Mouse (Mus musculus) limb, embryonic 12.5 days (tissue): Measurements from ENCODE around the gene Bcas3. TPM values are rescaled to one million over a fixed set of nuclear protein-coding genes. Genes with fewer than 3 reads are reported as not detected.

Experiments used
- ATAC-seq: fragments of 200-750 bp; cut with Nextera tagmentation; 2 replicates; pipeline ENCODE4 v1.8.0; 2017; ENCODE audit warnings: low read depth, moderate TSS enrichment; ENCODE audit not compliant: insufficient number of reproducible peaks, insufficient read depth, low FRiP score, low TSS enrichment
- H3K27ac ChIP-seq: fragments of 300-500 bp; sonication (generic); 2 replicates; pipeline ENCODE4 v1.5.1; 2016; ENCODE audit warnings: mild to moderate bottlenecking, moderate library complexity
- H3K27me3 ChIP-seq: fragments of 300-500 bp; sonication (generic); 2 replicates; pipeline ENCODE4 v1.6.1; 2016; ENCODE audit warnings: mild to moderate bottlenecking, moderate library complexity
- H3K36me3 ChIP-seq: fragments of 300-500 bp; sonication (generic); 2 replicates; pipeline ENCODE4 v1.6.1; 2016; ENCODE audit warnings: mild to moderate bottlenecking, moderate library complexity
- H3K4me1 ChIP-seq: fragments of 300-500 bp; sonication (generic); replicated peaks from 2 replicates; pipeline ENCODE4 v1.6.1; 2016
- H3K4me2 ChIP-seq: fragments of 300-500 bp; sonication (generic); 2 replicates; pipeline ENCODE4 v1.6.1; 2016; ENCODE audit warnings: mild to moderate bottlenecking, moderate library complexity
- H3K4me3 ChIP-seq: fragments of 300-500 bp; sonication (generic); replicated peaks from 2 replicates; pipeline ENCODE4 v1.5.1; 2016; ENCODE audit warnings: mild to moderate bottlenecking
- H3K9ac ChIP-seq: fragments of 300-500 bp; sonication (generic); replicated peaks from 2 replicates; pipeline ENCODE4 v1.6.1; 2016; ENCODE audit warnings: mild to moderate bottlenecking, moderate library complexity
- H3K9me3 ChIP-seq: fragments of 300-500 bp; sonication (generic); 2 replicates; pipeline ENCODE4 v1.6.1; 2016; ENCODE audit warnings: mild to moderate bottlenecking, moderate library complexity
- WGBS: fragments of 180-500 bp; shearing (Covaris S2); methylation state at CpG from one replicate; pipeline ENCODE4 v1.1.7; 2016; 5-methylcytosine and 5-hydroxymethylcytosine counted together
- polyA plus RNA-seq: library from polyadenylated mRNA; unstranded; fragments of >200 nt; fragmentation: Nextera tagmentation; extraction: Ambion mirVana; gene quantifications from 2 replicates; pipeline ENCODE4 v1.2.1, GENCODE M21; 2016

Bcas3 gene
- polyA plus RNA-seq, 1 experiment from 2014 or later: 29.7 TPM

- ATAC-seq: no peak
- Histone ChIP-seq H3K9ac (no peak overlapping the region), H3K4me2 (no peak overlapping the region), H3K4me3 (no peak overlapping the region), H3K27me3 (peaks cover 14% of the 10 kb centered on the region), H3K4me1 (peaks cover 24% of the 10 kb centered on the region), H3K9me3 (no peaks in the 10 kb centered on the region), H3K27ac (no peak overlapping the region), H3K36me3 (no peaks in the 10 kb centered on the region)
- WGBS: 64% methylated on average over 8 of the region's 8 CpGs
Measured at GRCm38 (mm10) chr11:85621994-85622393, 269.0 kb downstream of the Bcas3 start.

DNA sequence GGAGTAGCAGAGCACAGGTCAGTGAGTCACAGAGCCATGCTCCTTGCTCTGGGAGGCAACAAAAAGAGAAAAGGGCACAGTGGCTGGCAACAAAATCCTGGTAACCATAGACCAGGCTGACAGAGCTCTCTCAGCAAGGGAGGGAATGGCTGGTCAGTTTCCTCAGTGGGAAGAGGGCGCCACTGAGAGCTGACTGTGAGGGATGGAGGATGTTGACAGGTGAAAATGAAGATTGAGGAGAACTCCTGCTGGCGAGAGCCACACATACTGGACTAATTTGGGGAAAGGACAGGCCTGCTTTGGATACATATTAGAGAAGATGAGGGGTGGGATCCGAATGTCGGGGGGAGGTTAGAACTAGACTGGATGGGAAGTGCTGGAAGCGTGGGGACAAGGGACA, 272.2 kb downstream of the Bcas3 start:
- H3K9me3 ChIP-seq: no peaks in the 10 kb centered on the region
- no peak for ATAC-seq
- 26% methylated on average over 5 of the region's 5 CpGs for WGBS
- no peak overlapping the region for H3K4me3 ChIP-seq
- H3K9ac ChIP-seq: no peak overlapping the region
- no peak overlapping the region for H3K27ac ChIP-seq
- H3K36me3 ChIP-seq: no peaks in the 10 kb centered on the region
- no peak overlapping the region for H3K4me2 ChIP-seq
- H3K27me3 ChIP-seq: peaks cover 20% of the 10 kb centered on the region
- H3K4me1 ChIP-seq: peaks cover 32% of the 10 kb centered on the region

- H3K27me3 ChIP-seq: peaks cover 16% of the 10 kb centered on the region
- no peaks in the 10 kb centered on the region for H3K9me3 ChIP-seq
- no peak overlapping the region for H3K27ac ChIP-seq
- H3K36me3 ChIP-seq: no peaks in the 10 kb centered on the region
- no peak overlapping the region for H3K4me3 ChIP-seq
- WGBS: 78% methylated on average over 2 of the region's 2 CpGs
- H3K4me2 ChIP-seq: no peak overlapping the region
- H3K4me1 ChIP-seq: peaks cover 46% of the 10 kb centered on the region
- no peak overlapping the region for H3K9ac ChIP-seq
- ATAC-seq: no peak
Measured at GRCm38 (mm10) chr11:85626846-85627245, 273.9 kb downstream of the Bcas3 start.

DNA sequence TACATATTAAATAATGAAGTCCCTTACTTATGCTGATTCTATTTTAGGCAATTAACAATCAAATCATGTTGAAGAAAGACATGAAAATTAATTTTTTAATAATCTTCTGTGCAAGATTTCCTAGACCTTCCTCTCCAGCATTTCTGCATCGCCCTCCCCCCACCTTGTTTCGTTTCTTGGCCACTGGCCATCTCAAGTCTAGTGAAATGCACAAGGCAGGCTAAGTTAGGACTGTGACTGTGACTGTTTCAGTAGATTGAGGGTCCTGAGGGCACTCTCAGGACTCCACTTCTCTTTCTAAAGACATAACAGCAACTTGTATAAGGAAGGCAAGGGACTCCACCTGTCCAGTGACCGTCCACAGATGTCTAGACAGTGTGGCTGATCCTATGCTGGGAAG, 274.4 kb downstream of the Bcas3 start:
- H3K4me2 ChIP-seq: no peak overlapping the region
- ATAC-seq: no peak
- no peak overlapping the region for H3K9ac ChIP-seq
- H3K27me3 ChIP-seq: peaks cover 12% of the 10 kb centered on the region
- H3K4me1 ChIP-seq: peaks cover 51% of the 10 kb centered on the region
- H3K9me3 ChIP-seq: no peaks in the 10 kb centered on the region
- no peak overlapping the region for H3K27ac ChIP-seq
- 73% methylated on average over 3 of the region's 3 CpGs for WGBS
- H3K4me3 ChIP-seq: no peak overlapping the region
- H3K36me3 ChIP-seq: no peaks in the 10 kb centered on the region

GRCm38 (mm10) chr11:85628303-85629063, 275.5 kb downstream of the Bcas3 start:
- no peak overlapping the region for H3K4me3 ChIP-seq
- H3K4me1 ChIP-seq: peaks cover 61% of the 10 kb centered on the region
- peaks cover 12% of the 10 kb centered on the region for H3K27me3 ChIP-seq
- no peak for ATAC-seq
- H3K9ac ChIP-seq: no peak overlapping the region; the same call in 1 of the 2 replicates
- no peaks in the 10 kb centered on the region for H3K36me3 ChIP-seq
- H3K27ac ChIP-seq: 0 out of 2 replicates have a peak overlapping the region, but pooled peaks have one; percentile 56
- H3K9me3 ChIP-seq: no peaks in the 10 kb centered on the region
- H3K4me2 ChIP-seq: no peak overlapping the region
- 32% methylated on average over 13 of the region's 13 CpGs for WGBS

GRCm38 (mm10) chr11:85632568-85632981, 279.6 kb downstream of the Bcas3 start:
- H3K4me1 ChIP-seq: peaks cover 44% of the 10 kb centered on the region
- peak; percentile 91 for ATAC-seq
- 2% methylated on average over 2 of the region's 2 CpGs for WGBS
- peak overlapping the region; percentile 28 for H3K4me2 ChIP-seq
- H3K27me3 ChIP-seq: peaks cover 6% of the 10 kb centered on the region; the same call in 1 of the 2 replicates
- H3K36me3 ChIP-seq: no peaks in the 10 kb centered on the region
- H3K4me3 ChIP-seq: no peak overlapping the region
- no peak overlapping the region for H3K9ac ChIP-seq
- H3K27ac ChIP-seq: 0 out of 2 replicates have a peak overlapping the region, but pooled peaks have one; percentile 69
- no peaks in the 10 kb centered on the region for H3K9me3 ChIP-seq

- H3K9ac ChIP-seq: no peak overlapping the region
- no peak overlapping the region for H3K4me3 ChIP-seq
- H3K4me1 ChIP-seq: peaks cover 51% of the 10 kb centered on the region
- no peak overlapping the region for H3K27ac ChIP-seq
- no peaks in the 10 kb centered on the region; the same call in 1 of the 2 replicates for H3K27me3 ChIP-seq
- WGBS: 24% methylated on average over 12 of the region's 12 CpGs
- no peaks in the 10 kb centered on the region for H3K9me3 ChIP-seq
- no peak for ATAC-seq
- peak overlapping the region; percentile 11; the same call in 1 of the 2 replicates for H3K4me2 ChIP-seq
- no peaks in the 10 kb centered on the region for H3K36me3 ChIP-seq
Measured at GRCm38 (mm10) chr11:85638696-85639495, 285.9 kb downstream of the Bcas3 start.

DNA sequence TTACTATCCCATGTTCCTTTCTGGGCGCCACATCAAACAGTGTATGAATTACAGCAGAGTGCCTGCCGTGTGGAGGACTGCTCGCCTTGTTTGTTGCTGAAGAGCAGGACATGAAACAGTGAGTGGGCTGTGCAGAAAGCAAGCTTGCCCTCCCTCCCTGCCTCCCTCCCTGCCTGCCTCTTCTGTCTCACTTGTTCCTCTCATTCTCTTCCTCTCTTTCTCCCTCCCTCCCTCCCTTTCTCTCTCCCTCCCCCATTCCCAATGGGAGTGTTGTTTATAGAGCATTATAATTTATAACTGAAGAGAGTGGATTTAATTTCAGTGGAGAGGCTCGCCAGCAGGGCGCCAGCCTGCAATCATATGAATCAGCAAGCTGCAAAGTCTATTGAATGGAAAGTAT, 287.7 kb downstream of the Bcas3 start:
- 8% methylated on average over 5 of the region's 5 CpGs for WGBS

GRCm38 (mm10) chr11:85641486-85641885, 288.5 kb downstream of the Bcas3 start:
- no peak overlapping the region for H3K4me3 ChIP-seq
- no peaks in the 10 kb centered on the region for H3K36me3 ChIP-seq
- H3K9ac ChIP-seq: no peak overlapping the region
- no peaks in the 10 kb centered on the region for H3K9me3 ChIP-seq
- ATAC-seq: no peak
- no peak overlapping the region for H3K27ac ChIP-seq
- H3K4me2 ChIP-seq: no peak overlapping the region
- H3K4me1 ChIP-seq: peaks cover 64% of the 10 kb centered on the region
- WGBS: 88% methylated on average over 4 of the region's 4 CpGs
- H3K27me3 ChIP-seq: no peaks in the 10 kb centered on the region; the same call in 1 of the 2 replicates

More for the DNA sequence above, 287.7 kb downstream of the Bcas3 start:
- no peaks in the 10 kb centered on the region for H3K9me3 ChIP-seq
- no peak overlapping the region; the same call in 1 of the 2 replicates for H3K9ac ChIP-seq
- no peak for ATAC-seq
- H3K27ac ChIP-seq: peak overlapping the region; percentile 26
- no peaks in the 10 kb centered on the region; the same call in 1 of the 2 replicates for H3K27me3 ChIP-seq
- peak overlapping the region; percentile 46 for H3K4me2 ChIP-seq
- peaks cover 64% of the 10 kb centered on the region for H3K4me1 ChIP-seq
- H3K4me3 ChIP-seq: 0 out of 2 replicates have a peak overlapping the region, but pooled peaks have one; percentile 1
- H3K36me3 ChIP-seq: no peaks in the 10 kb centered on the region

DNA sequence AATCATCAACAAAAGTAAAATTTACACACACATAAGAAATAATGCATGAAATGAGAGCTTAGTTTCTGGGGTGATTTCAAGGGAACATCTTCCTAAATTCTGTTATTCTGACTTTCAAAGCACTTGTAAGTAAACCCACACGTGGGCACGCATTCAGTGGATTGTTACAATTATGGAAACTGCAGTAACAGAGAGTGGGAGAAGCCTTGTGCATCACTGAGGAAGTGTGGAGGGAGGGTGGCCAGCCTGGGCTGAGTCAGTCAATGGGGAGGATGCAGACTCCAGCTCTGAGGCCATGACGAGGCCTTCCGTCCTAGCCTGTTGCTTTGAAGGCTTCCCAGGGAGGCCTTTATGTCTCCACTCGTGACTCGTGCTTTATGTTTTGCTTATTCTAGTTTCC, 289.6 kb downstream of the Bcas3 start:
- Histone ChIP-seq H3K27me3 (no peaks in the 10 kb centered on the region; the same call in 1 of the 2 replicates), H3K27ac (no peak overlapping the region), H3K9ac (no peak overlapping the region), H3K4me2 (no peak overlapping the region), H3K4me1 (peaks cover 64% of the 10 kb centered on the region), H3K9me3 (no peaks in the 10 kb centered on the region), H3K4me3 (no peak overlapping the region), H3K36me3 (no peaks in the 10 kb centered on the region)
- no peak for ATAC-seq
- 51% methylated on average over 6 of the region's 6 CpGs for WGBS

DNA sequence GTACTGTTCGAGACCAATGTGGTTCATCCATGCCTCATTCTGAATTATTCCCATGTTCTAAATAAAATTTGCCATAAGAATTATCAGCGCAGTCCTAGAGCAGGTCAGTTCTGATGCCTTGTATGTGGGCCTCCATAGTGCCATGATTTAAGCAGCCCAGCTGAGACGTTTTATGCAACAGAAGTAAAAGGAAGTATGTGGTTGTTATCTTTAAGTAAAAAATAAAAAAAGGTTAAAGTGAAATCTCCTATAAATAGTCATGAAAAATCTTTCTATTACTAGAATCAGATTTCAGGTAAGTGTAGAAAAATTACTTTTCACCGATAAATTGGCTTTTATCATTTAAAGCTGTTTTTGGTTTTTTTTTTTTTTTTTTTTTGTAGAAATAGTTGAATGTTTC, 290.1 kb downstream of the Bcas3 start:
- Histone ChIP-seq H3K4me2 (no peak overlapping the region), H3K27me3 (no peaks in the 10 kb centered on the region; the same call in 1 of the 2 replicates), H3K9ac (no peak overlapping the region), H3K4me3 (no peak overlapping the region), H3K27ac (no peak overlapping the region), H3K9me3 (no peaks in the 10 kb centered on the region), H3K4me1 (peaks cover 63% of the 10 kb centered on the region), H3K36me3 (no peaks in the 10 kb centered on the region)
- no peak for ATAC-seq
- 82% methylated on average over 4 of the region's 4 CpGs for WGBS
